Mouse (Mus musculus) left cerebral cortex, postnatal 14 days (tissue): ENCODE results near the gene Stk16. TPM values are rescaled to one million over a fixed set of nuclear protein-coding genes. Genes with fewer than 3 reads are reported as not detected.
A peak's percentile ranks its signal among the peaks of the same experiment; 100 is the strongest.

Experiments used
- DNase-seq, 2 experiments: peaks; one replicate each; pipeline ENCODE4 v3.0.0; 2021 to 2022; ENCODE audit warnings: low spot score in 2 of 2, mixed read lengths in 1 of 2
- intact Hi-C: fragments of 180-260 bp; cut with DNase I; formaldehyde crosslinking; loops from one replicate; pipeline ENCODE4 v1.15.1; 2025
- microRNA-seq, 2 experiments: library from miRNA; unstranded; fragments of <30 nt; microRNA quantifications; one replicate each; pipeline ENCODE4 v1.2.0; 2022
- total RNA-seq, 2 experiments: library from RNA; stranded (reverse); gene quantifications; 2 replicates each; pipeline ENCODE4 v1.2.3; 2021

The Stk16 gene
- total RNA-seq, 2 experiments from 2014 or later: 85.6 to 92.2 TPM

GRCm38 (mm10) chr1:75253849-75254624 lies 43.4 kb downstream of the Stk16 start:
- DNase-seq: peak; percentile 91 to 93
- intact Hi-C loops: loop anchor here (5.0 kb wide), 1 partner anchor 37 kb away; the partner anchor contains the start of gene Tuba4a

GRCm38 (mm10) chr1:75254625-75255013 lies 44.0 kb downstream of the Stk16 start:
- no peak for DNase-seq
- intact Hi-C loops: loop anchor here (5.0 kb wide), 2 partner anchors 37 to 38 kb away; partner anchors contain the start of gene Tuba4a

- no peak for DNase-seq
- intact Hi-C loops: loop anchor here (5.0 kb wide), 1 partner anchor 37 kb away; no protein-coding TSS in a partner anchor
Observed at GRCm38 (mm10) chr1:75255516-75256046, 44.9 kb downstream of the Stk16 start.

- intact Hi-C loops: no loop called here
- DNase-seq: no peak
Observed at GRCm38 (mm10) chr1:75261278-75261677, 50.6 kb downstream of the Stk16 start.

- peak; percentile 60 to 67 for DNase-seq
- intact Hi-C loops: no loop called here
Observed at GRCm38 (mm10) chr1:75262969-75263951, 52.6 kb downstream of the Stk16 start.

GRCm38 (mm10) chr1:75264091-75264880 lies 53.6 kb downstream of the Stk16 start, which contains the start of gene Ptprn:
Gene Ptprn (minus strand): TSS chr1:75264502.
- peak; percentile 79 to 83 for DNase-seq
- intact Hi-C loops: no loop called here

Small RNAs within 50 kb of the gene (microRNA-seq; reads per million reads assigned to microRNA genes)
- 0 reads per million in 2 experiments for gene Gm27943

Other genes starting within 250 kb of the Stk16 start
- gene Nhej1, start 85.6 kb upstream of the Stk16 start, total RNA-seq: 1 to 10 TPM; 1.6 to 2.6 TPM
- under 1 TPM; 0.22 to 0.25 TPM for gene Slc23a3, start 76.9 kb upstream of the Stk16 start, total RNA-seq
- 10 to 100 TPM; 31.4 to 32.2 TPM for gene Cnppd1, start 68.1 kb upstream of the Stk16 start, total RNA-seq
- 100 to 1,000 TPM; 159 to 162 TPM for gene Retreg2, start 68.1 kb upstream of the Stk16 start, total RNA-seq
- gene Zfand2b, start 42.2 kb upstream of the Stk16 start, total RNA-seq: 10 to 100 TPM; 21.4 to 22.8 TPM
- 10 to 100 TPM; 38.1 to 39.3 TPM for gene Abcb6, start 30.4 kb upstream of the Stk16 start, total RNA-seq
- 10 to 100 TPM; 19.7 TPM for gene Ankzf1, start 18.7 kb upstream of the Stk16 start, total RNA-seq
- gene Atg9a, start 18.6 kb upstream of the Stk16 start, total RNA-seq: 100 to 1,000 TPM; 130 to 133 TPM
- gene Glb1l, start within 50 bp of the Stk16 start, total RNA-seq: 10 to 100 TPM; 16.3 to 18.3 TPM
- gene Tuba4a, start 9.0 kb downstream of the Stk16 start, total RNA-seq: 100 to 1,000 TPM; 658 to 691 TPM
- gene A630095N17Rik, start 21.3 kb downstream of the Stk16 start, total RNA-seq: not detected
- 10 to 100 TPM; 76.5 to 80.2 TPM for gene Dnajb2, start 25.6 kb downstream of the Stk16 start, total RNA-seq
- gene Ptprn, start 53.7 kb downstream of the Stk16 start, total RNA-seq: 100 to 1,000 TPM; 376 to 396 TPM
- gene Resp18, start 67.6 kb downstream of the Stk16 start, total RNA-seq: 10 to 100 TPM; 69.0 to 98.8 TPM
- gene Dnpep, start 107.2 kb downstream of the Stk16 start, total RNA-seq: 10 to 100 TPM; 60.1 to 60.8 TPM
- 1 to 10 TPM; 1.5 to 2.6 TPM for gene Des, start 149.5 kb downstream of the Stk16 start, total RNA-seq
- gene Speg, start 164.5 kb downstream of the Stk16 start, total RNA-seq: 100 to 1,000 TPM; 199 to 210 TPM
- gene Gmppa, start 225.1 kb downstream of the Stk16 start, total RNA-seq: 10 to 100 TPM; 54.2 to 61.2 TPM
- gene Asic4, start 239.6 kb downstream of the Stk16 start, total RNA-seq: 10 to 100 TPM; 14.9 to 17.7 TPM